8 mouse cellular contexts compared by ENCODE assay signal in genomic region chr14:84445503-84446410, GRCm38 (mm10). TPM values are rescaled to one million over a fixed set of nuclear protein-coding genes. Genes with fewer than 3 reads are reported as not detected.
DNase-seq lines count a peak whose midpoint lies in the region; ATAC-seq and TF ChIP-seq lines count a peak whose summit lies in the region.

No protein-coding gene starts in this region.

- peak overlapping the region; percentile 41 for H3K4me3 ChIP-seq in embryonic fibroblast, embryonic 13.5 days (ENCODE audit: insufficient read depth, low read length)
- peak overlapping the region; percentile 69 for H3K4me3 ChIP-seq in heart, embryonic 15.5 days
- H3K4me3 ChIP-seq in liver, embryonic 14.5 days (ENCODE audit: insufficient read depth in 1 of 2, low read depth in 2 of 2, low read length in 2 of 2), result peak overlapping the region; percentile 20 to 27

- H3K9ac ChIP-seq in heart, embryonic 15.5 days, result peak overlapping the region; percentile 43
- no peak overlapping the region for H3K9ac ChIP-seq in liver, embryonic 14.5 days (replicated peaks)

- ATAC-seq in heart, embryonic 15.5 days (replicated peaks; ENCODE audit: insufficient number of reproducible peaks, insufficient read depth, low FRiP score, low read depth), result no peak
- ATAC-seq in liver, embryonic 14.5 days (ENCODE audit: insufficient read depth), result no peak

- DNase-seq in urinary bladder, adult 2 months (ENCODE audit: low spot score), result peak; percentile 26
- no peak for DNase-seq in urinary bladder, postnatal 4 days (ENCODE audit: low spot score in 2 of 2)
- peak; percentile 47 for DNase-seq in kidney, postnatal 10 days
- DNase-seq in liver, embryonic 14.5 days (ENCODE audit: low read depth in 3 of 3, low spot score in 3 of 3), result no peak
- peak; percentile 75 for DNase-seq in retina, postnatal 1 day
- DNase-seq in natural killer cell, adult 2 months (ENCODE audit: low spot score in 2 of 2), result no peak

- H3K9me3 ChIP-seq in heart, embryonic 15.5 days (replicated peaks), result no peaks in the 10 kb centered on the region
- no peaks in the 10 kb centered on the region for H3K9me3 ChIP-seq in liver, embryonic 14.5 days (ENCODE audit: control insufficient read depth, low read length)

- H3K4me1 ChIP-seq in embryonic fibroblast, embryonic 13.5 days (ENCODE audit: control insufficient read depth, insufficient read depth, low read length), result no peaks in the 10 kb centered on the region
- H3K4me1 ChIP-seq in heart, embryonic 15.5 days (replicated peaks), result peaks cover 49% of the 10 kb centered on the region
- no peaks in the 10 kb centered on the region; a peak in 1 of 4 replicates for H3K4me1 ChIP-seq in liver, embryonic 14.5 days (replicated peaks; ENCODE audit: control insufficient read depth in 2 of 2, insufficient read depth in 2 of 2, low read length in 1 of 2)

- WGBS in heart, embryonic 15.5 days, result under 1% methylated on average over 59 of the region's 59 CpGs
- 1% methylated on average over 59 of the region's 59 CpGs for WGBS in liver, embryonic 14.5 days (ENCODE audit: insufficient replicate concordance)

- TF ChIP-seq POLR2A in embryonic fibroblast, embryonic 13.5 days (IDR thresholded peaks at IDR 0.05; ENCODE audit: low read depth, low read length), result no peak

- H3K27ac ChIP-seq in embryonic fibroblast, embryonic 13.5 days (ENCODE audit: insufficient read depth, low read length), result no peak overlapping the region
- H3K27ac ChIP-seq in heart, embryonic 15.5 days, result no peak overlapping the region
- H3K27ac ChIP-seq in liver, embryonic 14.5 days, result no peak overlapping the region

- no peaks in the 10 kb centered on the region for H3K36me3 ChIP-seq in heart, embryonic 15.5 days
- no peaks in the 10 kb centered on the region for H3K36me3 ChIP-seq in liver, embryonic 14.5 days (replicated peaks; ENCODE audit: control insufficient read depth, insufficient read depth, low read depth)

- H3K4me2 ChIP-seq in heart, embryonic 15.5 days, result peak overlapping the region; percentile 94
- peak overlapping the region; percentile 41 for H3K4me2 ChIP-seq in liver, embryonic 14.5 days (ENCODE audit: low read depth)

- no peak for TF ChIP-seq CTCF in embryonic fibroblast, embryonic 13.5 days (IDR thresholded peaks at IDR 0.05; ENCODE audit: borderline replicate concordance, insufficient read depth, low read length)
- no peak for TF ChIP-seq CTCF in liver, embryonic 14.5 days (IDR thresholded peaks at IDR 0.05; ENCODE audit: low read depth)

- no peak for TF ChIP-seq EP300 in liver, embryonic 14.5 days (IDR thresholded peaks at IDR 0.05; ENCODE audit: low read depth)

- peaks cover 34% of the 10 kb centered on the region for H3K27me3 ChIP-seq in heart, embryonic 15.5 days
- H3K27me3 ChIP-seq in liver, embryonic 14.5 days (ENCODE audit: control insufficient read depth, insufficient read depth, low read length), result peaks cover 58% of the 10 kb centered on the region

RNA-seq across cellular contexts. Expression of gene Pcdh17, which starts 2.4 kb away (rescaled TPM):
- polyA plus RNA-seq in urinary bladder, adult 2 months (2012; rRNA removed), result 1.0 and 1.5 TPM in 2 replicates
- 0.27 and 0.61 TPM in 2 replicates for polyA plus RNA-seq in embryonic fibroblast, embryonic 13.5 days (2011; ENCODE audit: insufficient read length, low read depth, missing spikeins)
- 2.8 and 3.2 TPM in 2 replicates for polyA plus RNA-seq in heart, embryonic 15.5 days (2015; fragmentation: Nextera tagmentation; extraction: Ambion mirVana)
- 0.21 and 0.28 TPM in 2 replicates for polyA plus RNA-seq in liver, embryonic 14.5 days (2012; rRNA removed)
- 0.57 and 0.73 TPM in 2 replicates for polyA plus RNA-seq in liver, embryonic 14.5 days (2014; fragmentation: Nextera tagmentation; extraction: Ambion mirVana)

Comparison
In these comparisons a context has a peak if more than half of its experiments do, and no peak if none do; other contexts are left out.
1. DNase-seq: peak in urinary bladder, adult 2 months (single experiment), kidney, postnatal 10 days (single experiment) and retina, postnatal 1 day (single experiment); none in urinary bladder, postnatal 4 days (0 of 2), liver, embryonic 14.5 days (0 of 3) and natural killer cell, adult 2 months (0 of 2).
2. Peak in every context shown above with its lines, with median percentiles within 50 percentile points of each other: H3K4me3 ChIP-seq.